Mouse (Mus musculus) lung, embryonic 15.5 days (tissue): ENCODE data around the gene Adam11. TPM values are rescaled to one million over a fixed set of nuclear protein-coding genes. Genes with fewer than 3 reads are reported as not detected.

Source experiments
- ATAC-seq: fragments of 200-750 bp; cut with Nextera tagmentation; 2 replicates; pipeline ENCODE4 v1.8.0; 2017; ENCODE audit warnings: moderate number of reproducible peaks, borderline replicate concordance; ENCODE audit not compliant: low FRiP score, low TSS enrichment; ENCODE audit errors: extremely low read depth
- H3K27ac ChIP-seq: fragments of 300-500 bp; sonication (generic); 2 replicates; pipeline ENCODE4 v1.5.1; 2015; ENCODE audit warnings: moderate library complexity, mild to moderate bottlenecking, inconsistent platforms
- H3K27me3 ChIP-seq: fragments of 300-500 bp; sonication (generic); 2 replicates; pipeline ENCODE4 v1.6.1; 2015; ENCODE audit warnings: inconsistent platforms
- H3K36me3 ChIP-seq: fragments of 300-500 bp; sonication (generic); 2 replicates; pipeline ENCODE4 v1.6.1; 2015; ENCODE audit warnings: inconsistent platforms
- H3K4me1 ChIP-seq: fragments of 300-500 bp; sonication (generic); 2 replicates; pipeline ENCODE4 v1.6.1; 2015; ENCODE audit warnings: inconsistent platforms
- H3K4me2 ChIP-seq: fragments of 300-500 bp; sonication (generic); 2 replicates; pipeline ENCODE4 v1.6.1; 2015; ENCODE audit warnings: inconsistent platforms, mild to moderate bottlenecking, moderate library complexity
- H3K4me3 ChIP-seq: fragments of 300-500 bp; sonication (generic); 2 replicates; pipeline ENCODE4 v1.5.1; 2015; ENCODE audit warnings: mild to moderate bottlenecking, inconsistent platforms
- H3K9ac ChIP-seq: fragments of 300-500 bp; sonication (generic); 2 replicates; pipeline ENCODE4 v1.6.1; 2015; ENCODE audit warnings: inconsistent platforms
- H3K9me3 ChIP-seq: fragments of 300-500 bp; sonication (generic); 2 replicates; pipeline ENCODE4 v1.6.1; 2016; ENCODE audit warnings: inconsistent platforms
- WGBS: fragments of 180-500 bp; shearing (Covaris S2); methylation state at CpG from one replicate; pipeline ENCODE4 v1.1.7; 2015; 5-methylcytosine and 5-hydroxymethylcytosine counted together
- polyA plus RNA-seq: library from polyadenylated mRNA; unstranded; fragments of >200 nt; fragmentation: Nextera tagmentation; extraction: Ambion mirVana; gene quantifications from 2 replicates; pipeline ENCODE4 v1.2.1, GENCODE M21; 2015

Adam11 gene
- polyA plus RNA-seq, 1 experiment from 2014 or later, result 6.1 TPM

- Histone ChIP-seq H3K9me3 (no peaks in the 10 kb centered on the region), H3K4me3 (peak within 1 kb of the TSS; percentile 92), H3K36me3 (no peaks in the 10 kb centered on the region), H3K4me1 (peaks cover 26% of the 10 kb centered on the region), H3K4me2 (peak within 1 kb of the TSS; percentile 87), H3K27me3 (no peaks in the 10 kb centered on the region), H3K27ac (peak within 1 kb of the TSS; percentile 99), H3K9ac (peak within 1 kb of the TSS; percentile 99)
- under 1% methylated on average over 80 of the region's 97 CpGs for WGBS
- peak; percentile 88 for ATAC-seq
Observed at GRCm38 (mm10) chr11:102819021-102819782, 58.0 kb downstream of the Adam11 start, which contains the start of gene Gjc1. Gene Gjc1 (minus strand): TSS chr11:102819700.

DNA sequence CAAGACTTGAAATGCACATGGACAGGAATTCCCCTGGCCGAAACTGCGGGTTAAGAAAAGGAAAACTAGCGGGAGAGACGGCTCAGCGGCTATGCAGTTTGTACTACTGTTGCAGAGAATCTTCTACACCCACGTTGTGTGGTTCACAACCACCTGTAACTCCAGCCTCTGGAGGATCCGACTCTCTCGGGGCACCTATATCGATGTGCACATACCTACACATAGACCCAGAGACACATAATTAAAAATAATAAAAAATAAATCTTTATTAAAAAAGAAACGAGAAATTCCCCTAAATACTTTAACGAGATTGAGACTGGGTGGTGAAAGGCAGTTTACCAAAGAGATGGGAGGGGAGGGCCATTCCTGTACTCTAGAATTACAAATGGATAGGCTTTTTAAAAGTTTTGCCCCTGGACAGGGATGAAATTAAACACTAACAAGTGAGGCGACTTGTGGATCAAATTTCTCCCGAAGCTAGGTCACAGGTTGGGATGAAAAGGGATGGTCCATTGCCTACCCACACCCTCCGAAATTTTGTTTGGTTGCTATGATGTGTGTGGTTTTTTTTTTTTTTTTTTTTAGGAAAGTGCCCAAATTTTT is 58.6 kb downstream of the Adam11 start:
- peak overlapping the region; percentile 99 for H3K27ac ChIP-seq
- peak overlapping the region; percentile 92 for H3K4me3 ChIP-seq
- peak overlapping the region; percentile 87 for H3K4me2 ChIP-seq
- no peak for ATAC-seq
- H3K27me3 ChIP-seq, result no peaks in the 10 kb centered on the region
- H3K9me3 ChIP-seq, result no peaks in the 10 kb centered on the region
- peaks cover 22% of the 10 kb centered on the region for H3K4me1 ChIP-seq
- peak overlapping the region; percentile 99 for H3K9ac ChIP-seq
- H3K36me3 ChIP-seq, result no peaks in the 10 kb centered on the region
- WGBS, result 6% methylated on average over 14 of the region's 14 CpGs

- Histone ChIP-seq H3K9me3 (no peaks in the 10 kb centered on the region), H3K4me2 (no peak overlapping the region), H3K27ac (no peak overlapping the region), H3K4me3 (no peak overlapping the region), H3K36me3 (no peaks in the 10 kb centered on the region), H3K27me3 (no peaks in the 10 kb centered on the region), H3K4me1 (peaks cover 20% of the 10 kb centered on the region), H3K9ac (no peak overlapping the region)
- 17% methylated on average over 3 of the region's 3 CpGs for WGBS
- no peak for ATAC-seq
Observed at GRCm38 (mm10) chr11:102820432-102820831, 59.2 kb downstream of the Adam11 start.

DNA sequence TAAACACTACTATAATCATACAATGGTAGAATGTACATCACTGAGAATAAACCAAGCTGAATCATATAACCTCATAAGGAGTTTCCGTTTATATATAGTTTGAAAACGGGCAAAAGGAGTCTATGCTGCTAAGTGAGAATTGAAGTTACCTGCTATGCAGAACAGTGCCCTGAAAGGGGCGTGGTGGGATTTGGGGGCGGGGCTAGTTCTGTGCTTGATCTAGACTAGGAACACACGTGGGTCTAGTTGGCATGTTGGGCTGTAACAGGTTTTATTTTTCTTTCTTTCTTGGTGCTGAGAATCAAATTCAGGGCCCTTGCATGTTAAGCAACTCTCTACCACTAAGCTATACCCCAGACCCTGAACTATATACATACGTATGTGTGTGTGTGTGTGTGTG is 60.0 kb downstream of the Adam11 start:
- Histone ChIP-seq H3K9me3 (no peaks in the 10 kb centered on the region), H3K4me3 (no peak overlapping the region), H3K4me1 (peaks cover 14% of the 10 kb centered on the region), H3K36me3 (no peaks in the 10 kb centered on the region), H3K4me2 (no peak overlapping the region), H3K27me3 (no peaks in the 10 kb centered on the region), H3K9ac (no peak overlapping the region), H3K27ac (no peak overlapping the region)
- ATAC-seq, result no peak
- WGBS, result 48% methylated on average over 6 of the region's 6 CpGs

GRCm38 (mm10) chr11:102826476-102826875 is 65.2 kb downstream of the Adam11 start:
- 64% methylated on average over 2 of the region's 2 CpGs for WGBS
- no peaks in the 10 kb centered on the region for H3K9me3 ChIP-seq

DNA sequence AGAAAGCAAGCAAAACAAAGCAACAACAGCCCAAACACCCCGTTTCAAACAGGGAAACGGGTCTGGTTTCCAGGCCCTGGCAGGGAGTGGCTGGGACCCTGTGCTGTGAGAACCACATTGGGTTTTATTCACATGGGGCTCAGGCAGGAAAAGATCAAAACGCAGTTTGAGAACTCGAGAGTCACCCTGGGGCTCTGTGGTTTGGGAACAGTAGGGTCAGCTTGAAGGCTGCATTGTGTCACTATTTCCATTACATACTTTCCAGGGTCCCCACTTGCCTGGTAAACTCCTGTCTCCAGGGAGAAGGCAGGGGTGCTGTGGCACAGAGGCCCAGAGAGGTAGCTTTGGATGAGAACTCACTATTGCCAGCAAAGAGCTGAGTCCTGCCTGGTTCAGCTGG is 65.9 kb downstream of the Adam11 start:
- ATAC-seq, result no peak
- H3K9me3 ChIP-seq, result no peaks in the 10 kb centered on the region
- no peak overlapping the region for H3K27ac ChIP-seq
- no peak overlapping the region for H3K4me3 ChIP-seq
- no peak overlapping the region for H3K4me2 ChIP-seq
- no peaks in the 10 kb centered on the region for H3K36me3 ChIP-seq
- H3K4me1 ChIP-seq, result peaks cover 4% of the 10 kb centered on the region; the same call in 1 of the 2 replicates
- 53% methylated on average over 4 of the region's 4 CpGs for WGBS
- no peak overlapping the region for H3K9ac ChIP-seq
- no peaks in the 10 kb centered on the region for H3K27me3 ChIP-seq

More at GRCm38 (mm10) chr11:102826476-102826875, 65.2 kb downstream of the Adam11 start:
- Histone ChIP-seq H3K4me2 (no peak overlapping the region), H3K4me1 (0 out of 2 replicates have a peak, but pooled peaks cover 4% of the 10 kb centered on the region), H3K9ac (no peak overlapping the region), H3K4me3 (no peak overlapping the region), H3K27me3 (no peaks in the 10 kb centered on the region), H3K27ac (no peak overlapping the region), H3K36me3 (no peaks in the 10 kb centered on the region)
- ATAC-seq, result no peak

Other genes with a start within 250 kb of the Adam11 start
- 44.6 and 49.7 TPM in 2 replicates for gene Gpatch8, start 205.0 kb upstream of the Adam11 start, polyA plus RNA-seq
- 16.1 and 20.3 TPM in 2 replicates for gene Gm11627, start 182.0 kb upstream of the Adam11 start, polyA plus RNA-seq
- gene Fzd2, start 157.0 kb upstream of the Adam11 start, polyA plus RNA-seq, result 35.9 and 38.1 TPM in 2 replicates
- 0.20 and 0.24 TPM in 2 replicates for gene Meioc, start 97.7 kb upstream of the Adam11 start, polyA plus RNA-seq
- gene Ccdc43, start 63.7 kb upstream of the Adam11 start, polyA plus RNA-seq, result 47.6 and 49.0 TPM in 2 replicates
- gene Gjc1, start 58.3 kb downstream of the Adam11 start, polyA plus RNA-seq, result 71.5 and 76.5 TPM in 2 replicates
- 24.1 and 30.0 TPM in 2 replicates for gene Higd1b, start 74.4 kb downstream of the Adam11 start, polyA plus RNA-seq
- gene Eftud2, start 119.5 kb downstream of the Adam11 start, polyA plus RNA-seq, result 207 and 208 TPM in 2 replicates
- 2.7 and 3.2 TPM in 2 replicates for gene Ccdc103, start 119.8 kb downstream of the Adam11 start, polyA plus RNA-seq
- not detected in 2 replicates for gene Fam187a, start 123.7 kb downstream of the Adam11 start, polyA plus RNA-seq
- gene Gfap, start 139.5 kb downstream of the Adam11 start, polyA plus RNA-seq, result 0.25 and 0.37 TPM in 2 replicates
- gene Kif18b, start 163.7 kb downstream of the Adam11 start, polyA plus RNA-seq, result 13.8 and 15.2 TPM in 2 replicates
- gene C1ql1, start 185.2 kb downstream of the Adam11 start, polyA plus RNA-seq, result 1.4 and 1.8 TPM in 2 replicates